Mouse (Mus musculus) liver, postnatal 0 days (tissue): ENCODE data around the gene Tmem161b. TPM values are rescaled to one million over a fixed set of nuclear protein-coding genes. Genes with fewer than 3 reads are reported as not detected.
"Not testable (repeated sequence)": the region's sequence is repeated elsewhere in the genome, so short reads cannot be mapped to it uniquely, and the experiment has no call there.

ENCODE experiments used
- ATAC-seq: fragments of 200-750 bp; cut with Nextera tagmentation; 2 replicates; pipeline ENCODE4 v1.8.0; 2017; ENCODE audit warnings: mild to moderate bottlenecking, moderate library complexity
- DNase-seq: peaks from one replicate; pipeline ENCODE4 v3.0.0-alpha.2; 2016
- H3K27ac ChIP-seq: fragments of 300-500 bp; sonication (generic); 2 replicates; pipeline ENCODE4 v1.5.1; 2014; ENCODE audit warnings: antibody characterized with exemption, moderate library complexity, mild to moderate bottlenecking, low read depth
- H3K27me3 ChIP-seq: fragments of 300-500 bp; sonication (generic); 2 replicates; pipeline ENCODE4 v1.6.1; 2014; ENCODE audit warnings: low read length, control low read depth, mixed read lengths; ENCODE audit not compliant: insufficient read depth
- H3K36me3 ChIP-seq: fragments of 300-500 bp; sonication (generic); replicated peaks from 2 replicates; pipeline ENCODE4 v1.6.1; 2014; ENCODE audit warnings: mild to moderate bottlenecking, control low read depth, low read length, moderate library complexity, mixed read lengths; ENCODE audit not compliant: insufficient read depth
- H3K4me1 ChIP-seq: fragments of 300-500 bp; sonication (generic); 2 replicates; pipeline ENCODE4 v1.6.1; 2014; ENCODE audit warnings: antibody characterized with exemption, mild to moderate bottlenecking, control low read depth; ENCODE audit not compliant: insufficient read depth
- H3K4me2 ChIP-seq: fragments of 300-500 bp; sonication (generic); 2 replicates; pipeline ENCODE4 v1.6.1; 2014; ENCODE audit warnings: low read depth, mild to moderate bottlenecking, low read length, moderate library complexity, mixed read lengths
- H3K4me3 ChIP-seq: fragments of 300-500 bp; sonication (generic); 2 replicates; pipeline ENCODE4 v1.5.1; 2014; ENCODE audit warnings: low read depth, low read length
- H3K9ac ChIP-seq: fragments of 300-500 bp; sonication (generic); replicated peaks from 2 replicates; pipeline ENCODE4 v1.6.1; 2014; ENCODE audit warnings: mild to moderate bottlenecking, moderate library complexity
- H3K9me3 ChIP-seq: fragments of 300-500 bp; sonication (generic); 2 replicates; pipeline ENCODE4 v1.6.1; 2016; ENCODE audit warnings: mild to moderate bottlenecking, control low read depth, low read length, mixed read lengths
- CTCF ChIP-seq: sonication (generic); IDR thresholded peaks from 2 replicates; pipeline ENCODE4 v1.5.1; 2016; ENCODE audit warnings: antibody characterized with exemption, low read depth
- EP300 ChIP-seq: IDR thresholded peaks from 2 replicates; pipeline ENCODE4 v1.6.1; 2016; ENCODE audit warnings: antibody characterized with exemption, low read depth, mild to moderate bottlenecking
- WGBS: fragments of 180-500 bp; shearing (Covaris S2); extraction: QIAGEN DNeasy Blood & Tissue Kit; methylation state at CpG from one replicate; pipeline ENCODE4 v1.1.7; 2014; ENCODE audit not compliant: insufficient replicate concordance; 5-methylcytosine and 5-hydroxymethylcytosine counted together
- polyA plus RNA-seq: library from polyadenylated mRNA; unstranded; fragments of >200 nt; fragmentation: Nextera tagmentation; extraction: Ambion mirVana; gene quantifications from 2 replicates; pipeline ENCODE4 v1.2.1, GENCODE M21; 2015

Tmem161b gene
- polyA plus RNA-seq, 1 experiment from 2014 or later, result 6.5 TPM

- WGBS, result 88% methylated on average over 7 of the region's 7 CpGs
- Histone ChIP-seq H3K9me3 (no peaks in the 10 kb centered on the region), H3K4me1 (no peaks in the 10 kb centered on the region), H3K27me3 (no peaks in the 10 kb centered on the region), H3K4me2 (no peak overlapping the region), H3K27ac (no peak overlapping the region), H3K9ac (no peak overlapping the region), H3K4me3 (no peak overlapping the region), H3K36me3 (no peaks in the 10 kb centered on the region)
- TF ChIP-seq CTCF, result no peak
- no peak for ATAC-seq
- no peak for DNase-seq
These were observed 14.7 kb downstream of the Tmem161b start for GRCm38 (mm10) chr13:84236768-84237167.

DNA sequence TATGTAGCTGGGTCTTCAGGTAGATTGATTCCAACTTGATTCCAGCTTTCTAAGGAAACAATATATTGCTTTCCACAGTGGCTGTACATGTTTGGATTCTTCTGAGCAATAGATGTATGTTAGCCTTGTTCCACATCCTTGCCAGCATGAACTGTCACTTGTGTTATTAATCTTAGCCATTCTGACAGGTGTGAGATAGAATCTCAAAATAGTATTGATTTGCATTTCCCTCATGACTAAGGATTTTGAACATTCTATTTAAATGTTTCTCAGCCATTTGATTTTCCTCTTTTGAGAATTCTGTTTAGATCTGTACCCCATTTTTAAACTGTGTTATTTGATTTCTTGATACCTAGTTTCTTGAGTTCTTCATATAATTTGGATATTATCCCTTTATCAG lies 16.1 kb downstream of the Tmem161b start:
- Histone ChIP-seq H3K27ac (no peak overlapping the region), H3K4me3 (no peak overlapping the region), H3K4me1 (no peaks in the 10 kb centered on the region), H3K9ac (no peak overlapping the region), H3K36me3 (no peaks in the 10 kb centered on the region), H3K27me3 (no peaks in the 10 kb centered on the region), H3K4me2 (no peak overlapping the region), H3K9me3 (no peaks in the 10 kb centered on the region)
- DNase-seq, result no peak
- TF ChIP-seq CTCF (no peak), EP300 (no peak)
- ATAC-seq, result no peak

DNA sequence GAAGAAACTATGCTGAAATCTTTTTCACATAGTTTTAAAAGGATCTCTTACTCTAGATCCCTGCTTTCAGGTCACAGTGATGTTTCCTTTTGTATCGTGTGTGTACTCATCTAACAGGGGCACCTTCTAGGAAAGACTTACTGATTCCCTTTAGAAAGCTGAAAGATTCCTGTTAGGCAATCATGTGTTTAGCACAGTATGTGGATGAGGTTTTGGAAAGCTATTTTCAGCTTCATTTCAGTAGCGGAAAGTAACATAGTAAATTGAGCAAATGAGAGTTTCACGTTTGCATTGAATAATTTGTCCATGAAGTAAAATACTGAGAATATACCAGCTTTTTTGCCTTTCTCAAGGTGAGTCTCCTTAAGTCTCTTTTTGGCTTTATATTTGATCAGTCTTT lies 26.0 kb downstream of the Tmem161b start:
- no peak overlapping the region for H3K4me3 ChIP-seq
- whole genome bisulfite sequencing, result 85% methylated on average over 3 of the region's 3 CpGs
- DNase-seq (no peak), ATAC-seq (no peak)
- no peaks in the 10 kb centered on the region for H3K36me3 ChIP-seq
- H3K9ac ChIP-seq, result no peak overlapping the region
- H3K27ac ChIP-seq, result no peak overlapping the region
- H3K4me1 ChIP-seq, result no peaks in the 10 kb centered on the region
- H3K27me3 ChIP-seq, result no peaks in the 10 kb centered on the region
- H3K9me3 ChIP-seq, result no peaks in the 10 kb centered on the region
- no peak for TF ChIP-seq CTCF
- TF ChIP-seq EP300, result no peak
- H3K4me2 ChIP-seq, result no peak overlapping the region

DNA sequence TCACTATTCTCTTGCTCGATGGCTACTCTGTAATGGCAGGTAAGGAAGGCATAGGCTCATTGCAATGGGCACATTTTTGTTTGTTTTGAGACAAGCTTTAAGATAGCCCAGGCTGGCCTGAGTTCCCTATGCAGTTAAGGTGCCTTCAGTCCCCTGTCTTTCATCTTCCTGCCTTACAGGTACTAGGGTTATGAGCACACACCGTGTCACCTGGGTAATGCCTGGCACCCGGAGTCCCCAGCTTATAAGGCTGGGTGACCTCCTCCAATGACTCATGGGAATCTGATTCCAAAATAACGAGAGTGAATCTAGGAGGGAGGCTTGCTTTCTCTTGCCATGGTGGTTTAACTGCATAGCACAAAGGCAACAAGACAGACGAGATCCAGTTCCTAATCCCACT lies 29.2 kb downstream of the Tmem161b start:
- Histone ChIP-seq H3K27ac (no peak overlapping the region), H3K36me3 (no peaks in the 10 kb centered on the region), H3K9ac (no peak overlapping the region), H3K4me2 (no peak overlapping the region), H3K4me1 (no peaks in the 10 kb centered on the region), H3K9me3 (no peaks in the 10 kb centered on the region), H3K4me3 (no peak overlapping the region), H3K27me3 (no peaks in the 10 kb centered on the region)
- no peak for DNase-seq
- WGBS, result 80% methylated on average over 5 of the region's 5 CpGs
- TF ChIP-seq CTCF, result no peak
- no peak for TF ChIP-seq EP300
- ATAC-seq, result no peak

DNA sequence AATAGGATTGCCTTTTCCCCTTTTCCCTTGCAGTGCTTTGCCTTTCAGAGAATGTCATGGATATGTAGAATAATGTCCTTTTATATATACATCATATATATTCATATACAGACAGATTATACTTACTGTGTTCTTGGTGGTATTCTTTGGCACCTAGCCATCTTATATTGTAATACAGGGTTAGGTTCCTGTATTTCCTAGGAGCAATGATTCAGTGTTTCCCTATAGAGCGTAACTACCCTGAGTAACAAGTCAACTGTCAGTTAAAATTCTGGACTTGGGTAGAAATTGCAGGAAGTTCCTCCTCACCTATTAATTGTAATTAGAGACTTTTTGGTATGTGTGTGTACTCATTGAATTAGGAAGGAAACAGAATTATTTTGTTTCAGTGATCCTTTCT lies 33.0 kb downstream of the Tmem161b start:
- H3K36me3 ChIP-seq, result peaks cover 1% of the 10 kb centered on the region; the same call in 1 of the 2 replicates
- no peak overlapping the region for H3K4me3 ChIP-seq
- TF ChIP-seq EP300 (no peak), CTCF (no peak)
- ATAC-seq (no peak), DNase-seq (no peak)
- H3K4me1 ChIP-seq, result no peaks in the 10 kb centered on the region
- H3K27me3 ChIP-seq, result no peaks in the 10 kb centered on the region
- H3K4me2 ChIP-seq, result no peak overlapping the region
- H3K27ac ChIP-seq, result no peak overlapping the region
- no peaks in the 10 kb centered on the region for H3K9me3 ChIP-seq
- 94% methylated on average over 1 of the region's 1 CpGs for WGBS
- no peak overlapping the region for H3K9ac ChIP-seq

GRCm38 (mm10) chr13:84264418-84264817 lies 42.3 kb downstream of the Tmem161b start:
- H3K4me2 ChIP-seq, H3K9me3 ChIP-seq, H3K4me1 ChIP-seq, H3K27me3 ChIP-seq, H3K9ac ChIP-seq, H3K27ac ChIP-seq, H3K4me3 ChIP-seq, ATAC-seq, DNase-seq: not testable (repeated sequence)
- 77% methylated on average over 1 of the region's 1 CpGs for WGBS
- H3K36me3 ChIP-seq, result peaks cover 12% of the 10 kb centered on the region; the same call in 1 of the 2 replicates

GRCm38 (mm10) chr13:84276246-84276645 lies 54.1 kb downstream of the Tmem161b start:
- no peak for ATAC-seq
- no peaks in the 10 kb centered on the region for H3K27me3 ChIP-seq
- WGBS, result 87% methylated on average over 5 of the region's 5 CpGs

More at GRCm38 (mm10) chr13:84276246-84276645, 54.1 kb downstream of the Tmem161b start:
- TF ChIP-seq EP300 (no peak), CTCF (no peak)
- Histone ChIP-seq H3K36me3 (peaks cover 2% of the 10 kb centered on the region; the same call in 1 of the 2 replicates), H3K27ac (no peak overlapping the region), H3K9ac (no peak overlapping the region), H3K4me2 (no peak overlapping the region), H3K4me3 (no peak overlapping the region), H3K9me3 (no peaks in the 10 kb centered on the region), H3K4me1 (no peaks in the 10 kb centered on the region)
- DNase-seq, result no peak
